In the genomic region with DNA sequence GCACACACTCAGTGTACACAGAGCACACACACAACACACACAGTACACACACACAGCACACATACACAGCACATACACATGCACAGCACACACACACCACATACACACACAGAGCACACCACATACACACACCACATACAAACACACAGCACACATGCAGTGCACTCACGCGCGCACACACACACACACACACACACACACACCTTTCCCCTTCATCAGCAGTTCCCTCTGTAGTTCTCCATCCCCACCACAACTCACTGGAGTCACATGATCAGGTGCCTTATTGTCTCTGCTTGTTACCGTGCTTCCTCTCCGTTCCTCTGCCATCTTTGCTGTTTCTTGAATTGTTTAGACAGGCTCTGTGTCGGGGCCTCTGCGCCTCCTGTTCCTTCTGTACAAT, we compare ENCODE assay signal across 18 mouse cellular contexts.
DNase-seq lines count a peak whose midpoint lies in the region; ATAC-seq and TF ChIP-seq lines count a peak whose summit lies in the region.
"Had no signal": no experiment of that assay in that cellular context is flagged by ENCODE, and none has a peak within 500 bp of the region (broad histone marks: within the 10 kb centered on the region; RNA-seq: fewer than 3 reads in every experiment).

No protein-coding gene starts in this region.

- no peak overlapping the region for H3K4me2 ChIP-seq in forebrain, embryonic 13.5 days
- no peak overlapping the region for H3K4me2 ChIP-seq in midbrain, embryonic 12.5 days (replicated peaks)
- H3K4me2 ChIP-seq in midbrain, embryonic 15.5 days, result no peak overlapping the region
- H3K4me2 ChIP-seq: heart, embryonic 12.5 days; hindbrain, embryonic 14.5 days; intestine, embryonic 15.5 days had no signal

- H3K4me1 ChIP-seq in forebrain, embryonic 13.5 days, result no peaks in the 10 kb centered on the region
- peaks cover 5% of the 10 kb centered on the region for H3K4me1 ChIP-seq in forebrain, embryonic 10.5 days
- no peaks in the 10 kb centered on the region for H3K4me1 ChIP-seq in midbrain, embryonic 12.5 days
- H3K4me1 ChIP-seq in midbrain, embryonic 15.5 days, result no peaks in the 10 kb centered on the region
- H3K4me1 ChIP-seq in G1E (ENCODE audit: insufficient read depth, low read depth, low read length), result no peaks in the 10 kb centered on the region
- H3K4me1 ChIP-seq: heart, embryonic 12.5 days; hindbrain, embryonic 10.5 days; intestine, embryonic 15.5 days had no signal

- H3K27ac ChIP-seq in forebrain, embryonic 13.5 days, result no peak overlapping the region
- no peak overlapping the region for H3K27ac ChIP-seq in forebrain, embryonic 10.5 days
- H3K27ac ChIP-seq in midbrain, embryonic 12.5 days (replicated peaks), result no peak overlapping the region
- H3K27ac ChIP-seq in midbrain, embryonic 15.5 days, result no peak overlapping the region
- H3K27ac ChIP-seq: hindbrain, embryonic 14.5 days; intestine, embryonic 15.5 days had no signal

- 84% methylated on average over 7 of the region's 7 CpGs for WGBS in forebrain, embryonic 13.5 days
- WGBS in forebrain, embryonic 10.5 days, result 92% methylated on average over 7 of the region's 7 CpGs
- WGBS in midbrain, embryonic 12.5 days, result 82% methylated on average over 7 of the region's 7 CpGs
- WGBS in midbrain, embryonic 15.5 days, result 81% methylated on average over 7 of the region's 7 CpGs

- 0 out of 2 replicates have a peak, but pooled peaks have one; percentile 2 for TF ChIP-seq CTCF in G1E (IDR thresholded peaks at IDR 0.05; ENCODE audit: low read depth, low read length)

- no peaks in the 10 kb centered on the region for H3K36me3 ChIP-seq in forebrain, embryonic 13.5 days (ENCODE audit: poor library complexity, severe bottlenecking)
- H3K36me3 ChIP-seq in forebrain, embryonic 10.5 days (replicated peaks), result no peaks in the 10 kb centered on the region
- no peaks in the 10 kb centered on the region for H3K36me3 ChIP-seq in midbrain, embryonic 12.5 days
- H3K36me3 ChIP-seq in midbrain, embryonic 15.5 days (replicated peaks), result no peaks in the 10 kb centered on the region
- H3K36me3 ChIP-seq in G1E (replicated peaks), result no peaks in the 10 kb centered on the region
- H3K36me3 ChIP-seq: heart, embryonic 12.5 days; hindbrain, embryonic 10.5 days; intestine, embryonic 15.5 days had no signal

- no peaks in the 10 kb centered on the region for H3K9me3 ChIP-seq in forebrain, embryonic 13.5 days (replicated peaks)
- H3K9me3 ChIP-seq in forebrain, embryonic 10.5 days, result no peaks in the 10 kb centered on the region
- H3K9me3 ChIP-seq in midbrain, embryonic 12.5 days, result no peaks in the 10 kb centered on the region
- no peaks in the 10 kb centered on the region for H3K9me3 ChIP-seq in midbrain, embryonic 15.5 days
- H3K9me3 ChIP-seq in G1E (replicated peaks), result no peaks in the 10 kb centered on the region
- H3K9me3 ChIP-seq: heart, embryonic 12.5 days; hindbrain, embryonic 10.5 days; intestine, embryonic 15.5 days had no signal

- H3K4me3 ChIP-seq in forebrain, embryonic 13.5 days, result no peak overlapping the region
- no peak overlapping the region for H3K4me3 ChIP-seq in forebrain, embryonic 10.5 days
- H3K4me3 ChIP-seq in midbrain, embryonic 12.5 days, result no peak overlapping the region
- H3K4me3 ChIP-seq in midbrain, embryonic 15.5 days, result no peak overlapping the region
- H3K4me3 ChIP-seq in G1E (ENCODE audit: low read depth, low read length), result no peak overlapping the region
- H3K4me3 ChIP-seq: heart, embryonic 12.5 days; hindbrain, embryonic 10.5 days; intestine, embryonic 15.5 days had no signal

- peak; percentile 30; the same call in 1 of the 2 replicates for ATAC-seq in forebrain, embryonic 13.5 days
- peak; percentile 19; the same call in 1 of the 2 replicates for ATAC-seq in midbrain, embryonic 12.5 days (ENCODE audit: low FRiP score, low read depth)
- ATAC-seq in midbrain, embryonic 15.5 days (replicated peaks), result no peak
- ATAC-seq in G1E (ENCODE audit: extremely low read depth, insufficient number of reproducible peaks, low FRiP score, poor library complexity, severe bottlenecking), result no peak
- ATAC-seq in frontal cortex, adult (ENCODE audit: low TSS enrichment), result no peak
- ATAC-seq: intestine, embryonic 15.5 days had no signal

- H3K9ac ChIP-seq in forebrain, embryonic 13.5 days, result no peak overlapping the region
- no peak overlapping the region for H3K9ac ChIP-seq in midbrain, embryonic 12.5 days (replicated peaks)
- H3K9ac ChIP-seq in midbrain, embryonic 15.5 days, result no peak overlapping the region
- H3K9ac ChIP-seq: heart, embryonic 12.5 days; hindbrain, embryonic 14.5 days; intestine, embryonic 15.5 days had no signal

- H3K27me3 ChIP-seq in forebrain, embryonic 13.5 days, result no peaks in the 10 kb centered on the region
- H3K27me3 ChIP-seq in forebrain, embryonic 10.5 days (ENCODE audit: poor library complexity, severe bottlenecking), result no peaks in the 10 kb centered on the region
- no peaks in the 10 kb centered on the region for H3K27me3 ChIP-seq in midbrain, embryonic 12.5 days
- no peaks in the 10 kb centered on the region for H3K27me3 ChIP-seq in midbrain, embryonic 15.5 days (replicated peaks)
- no peaks in the 10 kb centered on the region for H3K27me3 ChIP-seq in G1E (ENCODE audit: insufficient read depth, low read length)
- H3K27me3 ChIP-seq: CH12.LX; intestine, embryonic 15.5 days had no signal

- DNase-seq in forebrain, embryonic 10.5 days (ENCODE audit: extremely low spot score, low spot score), result no peak
- DNase-seq in G1E (ENCODE audit: low spot score) (no peak), ZHBTc4 (ENCODE audit: low read depth, low spot score) (peak; percentile 14)
- DNase-seq: adrenal gland, postnatal 10 days; cerebellum, adult 11 months; cerebellum, adult 8-10 months; cerebellum, postnatal 14 days; embryo, embryonic 11 days; gastrocnemius, postnatal 10 days had no signal

Comparison
In these comparisons a context has a peak if more than half of its experiments do, and no peak if none do; other contexts are left out.
1. ATAC-seq: peak in forebrain, embryonic 13.5 days (single experiment) and midbrain, embryonic 12.5 days (single experiment); none in midbrain, embryonic 15.5 days (single experiment), G1E (single experiment) and frontal cortex, adult (single experiment).